Comparison of ENCODE assay signal across 8 mouse cellular contexts in genomic region chr17:87459750-87460668, GRCm38 (mm10). TPM values are rescaled to one million over a fixed set of nuclear protein-coding genes. Genes with fewer than 3 reads are reported as not detected.
A peak's percentile ranks its signal among the peaks of the same experiment; 100 is the strongest.
DNase-seq lines count a peak whose midpoint lies in the region; ATAC-seq and TF ChIP-seq lines count a peak whose summit lies in the region.

No protein-coding gene starts in this region.

- intact Hi-C loops in left cerebral cortex, postnatal 25 days (cut with DNase I): loop anchor here (1.0 to 2.0 kb wide), 2 partner anchors 15 to 71 kb away; no protein-coding TSS in a partner anchor

- DNase-seq in liver, adult 2 months (ENCODE audit: extremely low read depth, low read depth, low spot score): peak; percentile 81
- no peak for DNase-seq in liver
- DNase-seq in embryo, embryonic 11 days: peak; percentile 67
- peak; percentile 72 to 94 for DNase-seq in left cerebral cortex, postnatal 25 days (ENCODE audit: low spot score in 2 of 2)
- DNase-seq in urinary bladder, postnatal 4 days (ENCODE audit: low spot score in 2 of 2): no peak
- DNase-seq in urinary bladder, adult 18-20 months (ENCODE audit: low spot score in 2 of 2): no peak

- ATAC-seq in heart, embryonic 13.5 days (ENCODE audit: extremely low read depth, insufficient number of reproducible peaks, low FRiP score, low TSS enrichment): no peak
- peak; percentile 19; the same call in 1 of the 2 replicates for ATAC-seq in midbrain, embryonic 12.5 days (ENCODE audit: low FRiP score, low read depth)

- TF ChIP-seq CTCF in liver, adult 2 months (IDR thresholded peaks at IDR 0.05; ENCODE audit: low read depth, low read length): no peak

- H3K79me2 ChIP-seq in liver, adult 2 months (ENCODE audit: control insufficient read depth, insufficient read depth, low read length): no peaks in the 10 kb centered on the region

- H3K4me3 ChIP-seq in liver, adult 2 months (ENCODE audit: insufficient read depth, low read depth, low read length): no peak overlapping the region
- H3K4me3 ChIP-seq in heart, embryonic 13.5 days: peak overlapping the region; percentile 35
- no peak overlapping the region for H3K4me3 ChIP-seq in midbrain, embryonic 12.5 days

- WGBS in liver, adult 2 months: 28% methylated on average over 14 of the region's 14 CpGs
- WGBS in heart, embryonic 13.5 days: 10% methylated on average over 14 of the region's 14 CpGs
- 25% methylated on average over 14 of the region's 14 CpGs for WGBS in midbrain, embryonic 12.5 days

- peak overlapping the region; percentile 64 for H3K27ac ChIP-seq in liver, adult 2 months (replicated peaks; ENCODE audit: insufficient read depth, low read depth, low read length)
- peak overlapping the region; percentile 89 for H3K27ac ChIP-seq in heart, embryonic 13.5 days (replicated peaks)
- H3K27ac ChIP-seq in midbrain, embryonic 12.5 days (replicated peaks): 0 out of 2 replicates have a peak overlapping the region, but pooled peaks have one; percentile 7

- H3K9me3 ChIP-seq in heart, embryonic 13.5 days: no peaks in the 10 kb centered on the region
- H3K9me3 ChIP-seq in midbrain, embryonic 12.5 days: no peaks in the 10 kb centered on the region

- TF ChIP-seq POLR2A in liver, adult 2 months (IDR thresholded peaks at IDR 0.05; ENCODE audit: extremely low read depth, insufficient read depth, low read length): no peak

- no peaks in the 10 kb centered on the region for H3K27me3 ChIP-seq in liver, adult 2 months (ENCODE audit: control insufficient read depth, insufficient read depth, low read length)
- 0 out of 2 replicates have a peak, but pooled peaks cover 5% of the 10 kb centered on the region for H3K27me3 ChIP-seq in heart, embryonic 13.5 days (replicated peaks)
- H3K27me3 ChIP-seq in midbrain, embryonic 12.5 days: 0 out of 2 replicates have a peak, but pooled peaks cover 11% of the 10 kb centered on the region

- peak overlapping the region; percentile 18; the same call in 1 of the 2 replicates for H3K9ac ChIP-seq in liver, adult 2 months (ENCODE audit: low read depth, low read length)
- H3K9ac ChIP-seq in heart, embryonic 13.5 days: peak overlapping the region; percentile 72
- H3K9ac ChIP-seq in midbrain, embryonic 12.5 days (replicated peaks): no peak overlapping the region

- peaks cover 15% of the 10 kb centered on the region; the same call in 1 of the 2 replicates for H3K4me1 ChIP-seq in liver, adult 2 months (ENCODE audit: control insufficient read depth, insufficient read depth, low read length)
- peaks cover 42% of the 10 kb centered on the region for H3K4me1 ChIP-seq in heart, embryonic 13.5 days
- H3K4me1 ChIP-seq in midbrain, embryonic 12.5 days: peaks cover 42% of the 10 kb centered on the region

- no peaks in the 10 kb centered on the region for H3K36me3 ChIP-seq in liver, adult 2 months (ENCODE audit: control insufficient read depth, insufficient read depth, low read length)
- no peaks in the 10 kb centered on the region for H3K36me3 ChIP-seq in heart, embryonic 13.5 days
- H3K36me3 ChIP-seq in midbrain, embryonic 12.5 days: no peaks in the 10 kb centered on the region

- H3K4me2 ChIP-seq in heart, embryonic 13.5 days: peak overlapping the region; percentile 66
- H3K4me2 ChIP-seq in midbrain, embryonic 12.5 days (replicated peaks): peak overlapping the region; percentile 18

RNA-seq across cellular contexts. Expression of gene Calm2, which starts 13.3 kb away (rescaled TPM):
- 181 and 257 TPM in 2 replicates for total RNA-seq in liver, adult 2 months (2014; rRNA removed)
- polyA plus RNA-seq in liver, adult 2 months (2012; rRNA removed): 19.7 and 20.9 TPM in 2 replicates
- polyA plus RNA-seq in heart, embryonic 13.5 days (2015; fragmentation: Nextera tagmentation; extraction: Ambion mirVana): 550 and 637 TPM in 2 replicates
- 1,000 to 10,000 TPM; 2,216 to 2,449 TPM for total RNA-seq in left cerebral cortex, postnatal 25 days (2021)
- polyA plus RNA-seq in midbrain, embryonic 12.5 days (2016; fragmentation: Nextera tagmentation; extraction: Ambion mirVana): 1,064 and 1,134 TPM in 2 replicates

RNA-seq across cellular contexts. Expression of gene Stpg4, which starts 32.5 kb away (rescaled TPM):
- total RNA-seq in liver, adult 2 months (2014; rRNA removed): not detected in 2 replicates
- polyA plus RNA-seq in liver, adult 2 months (2012; rRNA removed): not detected in 2 replicates
- 0.27 TPM in 1 of 2 replicates, not detected in the other for polyA plus RNA-seq in heart, embryonic 13.5 days (2015; fragmentation: Nextera tagmentation; extraction: Ambion mirVana)
- total RNA-seq in left cerebral cortex, postnatal 25 days (2021): under 1 TPM in 1 of 2 experiments, not detected in 1; 0.62 TPM
- polyA plus RNA-seq in midbrain, embryonic 12.5 days (2016; fragmentation: Nextera tagmentation; extraction: Ambion mirVana): not detected in 2 replicates

Comparison
In these comparisons a context has a peak if more than half of its experiments do, and no peak if none do; other contexts are left out.
1. DNase-seq: peak in liver, adult 2 months (single experiment), embryo, embryonic 11 days (single experiment) and left cerebral cortex, postnatal 25 days (2 of 2); none in liver (single experiment), urinary bladder, postnatal 4 days (0 of 2) and urinary bladder, adult 18-20 months (0 of 2).
2. H3K27ac ChIP-seq: peak in every context shown above with its lines; median percentile 89 in heart, embryonic 13.5 days; 64 in liver, adult 2 months; 7 in midbrain, embryonic 12.5 days.
3. RNA of gene Calm2, which starts 13.3 kb away (polyA plus RNA-seq): 1,064 to 1,134 TPM in midbrain, embryonic 12.5 days and 550 to 637 TPM in heart, embryonic 13.5 days; 19.7 to 20.9 TPM in liver, adult 2 months; every median in the first group is over 10 times any median in the second.